Mouse (Mus musculus): ENCODE results near the gene Ifnk.

Gene Ifnk

GRCm38 (mm10) chr4:35151756-35152155 lies at the start of gene Ifnk:
Gene Ifnk (plus strand): TSS chr4:35152056.
- DNase-seq (ENCODE audit: low read depth in 1 of 2, low spot score in 2 of 2): no peak

GRCm38 (mm10) chr4:35105115-35105773 lies 46.6 kb upstream of the Ifnk start:
- no peak for DNase-seq (ENCODE audit: low read depth in 1 of 2, low spot score in 2 of 2)

- no peak for DNase-seq (ENCODE audit: low read depth in 1 of 2, low spot score in 2 of 2)
Observed at GRCm38 (mm10) chr4:35112452-35112851, 39.4 kb upstream of the Ifnk start.

GRCm38 (mm10) chr4:35113516-35114248 lies 38.2 kb upstream of the Ifnk start:
- DNase-seq (ENCODE audit: low read depth in 1 of 2, low spot score in 2 of 2): no peak

- DNase-seq (ENCODE audit: low read depth in 1 of 2, low spot score in 2 of 2): no peak
Observed at GRCm38 (mm10) chr4:35114950-35115349, 36.9 kb upstream of the Ifnk start.

GRCm38 (mm10) chr4:35115933-35116332 lies 35.9 kb upstream of the Ifnk start:
- DNase-seq (ENCODE audit: low read depth in 1 of 2, low spot score in 2 of 2): no peak

- no peak for DNase-seq (ENCODE audit: low read depth in 1 of 2, low spot score in 2 of 2)
Observed at GRCm38 (mm10) chr4:35117144-35117543, 34.7 kb upstream of the Ifnk start.

GRCm38 (mm10) chr4:35118851-35119250 lies 33.0 kb upstream of the Ifnk start:
- DNase-seq (ENCODE audit: low read depth in 1 of 2, low spot score in 2 of 2): no peak

GRCm38 (mm10) chr4:35120159-35120558 lies 31.7 kb upstream of the Ifnk start:
- peak in 1 of 2 experiments; percentile 40 for DNase-seq (ENCODE audit: low read depth in 1 of 2, low spot score in 2 of 2)

GRCm38 (mm10) chr4:35120575-35120974 lies 31.3 kb upstream of the Ifnk start:
- DNase-seq (ENCODE audit: low read depth in 1 of 2, low spot score in 2 of 2): no peak

- no peak for DNase-seq (ENCODE audit: low read depth in 1 of 2, low spot score in 2 of 2)
Observed at GRCm38 (mm10) chr4:35121060-35121459, 30.8 kb upstream of the Ifnk start.

- DNase-seq (ENCODE audit: low read depth in 1 of 2, low spot score in 2 of 2): no peak
Observed at GRCm38 (mm10) chr4:35123087-35123486, 28.8 kb upstream of the Ifnk start.

- no peak for DNase-seq (ENCODE audit: low read depth in 1 of 2, low spot score in 2 of 2)
Observed at GRCm38 (mm10) chr4:35124027-35124426, 27.8 kb upstream of the Ifnk start.

GRCm38 (mm10) chr4:35125299-35125777 lies 26.5 kb upstream of the Ifnk start:
- DNase-seq (ENCODE audit: low read depth in 1 of 2, low spot score in 2 of 2): no peak

GRCm38 (mm10) chr4:35126776-35127175 lies 25.1 kb upstream of the Ifnk start:
- no peak for DNase-seq (ENCODE audit: low read depth in 1 of 2, low spot score in 2 of 2)

GRCm38 (mm10) chr4:35127759-35128158 lies 24.1 kb upstream of the Ifnk start:
- DNase-seq (ENCODE audit: low read depth in 1 of 2, low spot score in 2 of 2): no peak

- DNase-seq (ENCODE audit: low read depth in 1 of 2, low spot score in 2 of 2): peak; percentile 65 to 71
Observed at GRCm38 (mm10) chr4:35130411-35130948, 21.4 kb upstream of the Ifnk start.

- peak in 1 of 2 experiments; percentile 51 for DNase-seq (ENCODE audit: low read depth in 1 of 2, low spot score in 2 of 2)
Observed at GRCm38 (mm10) chr4:35131592-35131991, 20.3 kb upstream of the Ifnk start.

- DNase-seq (ENCODE audit: low read depth in 1 of 2, low spot score in 2 of 2): no peak
Observed at GRCm38 (mm10) chr4:35133411-35133810, 18.4 kb upstream of the Ifnk start.

- DNase-seq (ENCODE audit: low read depth in 1 of 2, low spot score in 2 of 2): no peak
Observed at GRCm38 (mm10) chr4:35134846-35135611, 16.8 kb upstream of the Ifnk start.

GRCm38 (mm10) chr4:35135806-35136205 lies 16.1 kb upstream of the Ifnk start:
- DNase-seq (ENCODE audit: low read depth in 1 of 2, low spot score in 2 of 2): no peak
